Mouse (Mus musculus): ENCODE results near the gene Olfm2.

DNA sequence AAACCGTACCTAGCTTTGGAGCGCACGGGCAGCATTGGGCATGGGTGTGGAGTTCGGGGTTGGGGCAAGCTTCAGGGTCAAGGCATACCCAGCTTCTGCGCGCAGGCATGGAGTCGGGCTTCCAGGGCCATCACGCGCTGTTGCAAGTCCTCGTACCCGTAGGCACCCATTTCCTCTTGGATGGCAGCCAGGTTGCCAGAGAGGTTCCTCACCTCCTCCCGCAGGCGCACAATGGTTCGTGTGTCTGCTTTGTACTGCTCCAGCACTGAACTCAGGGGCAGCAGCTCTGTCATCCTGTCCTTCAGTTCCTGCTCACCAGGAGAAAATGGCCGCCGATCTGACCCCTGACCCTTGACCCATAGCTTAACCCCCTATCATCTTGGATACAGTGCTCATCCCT, 74.1 kb downstream of the Olfm2 start:
- TF ChIP-seq CTCF (IDR thresholded peaks at IDR 0.05; ENCODE audit: low read depth) (no peak), EP300 (IDR thresholded peaks at IDR 0.05; ENCODE audit: low read depth) (no peak)
